Mouse (Mus musculus) MEL (cell line): ENCODE measurements at regions not wholly inside any gene's neighbourhood (a gene's known extent, or its start where the extent isn't known, plus 50 kb on each side); places are given as distances from the start of the nearest gene placed in this dataset.

Source experiments
- CHD2 ChIP-seq: IDR thresholded peaks from 2 replicates; pipeline ENCODE4 v1.6.1; 2011; ENCODE audit warnings: low read length, improper control_type of control experiment
- CTCF ChIP-seq, 3 experiments: IDR thresholded peaks in 2 of 3; conservative IDR thresholded peaks in 1 of 3; 2 replicates each; pipeline ENCODE4 v1.5.1; 2011 to 2012; ENCODE audit warnings: low read length in 3 of 3, low read depth in 2 of 3, mild to moderate bottlenecking in 2 of 3, improper control_type of control experiment in 1 of 3, inconsistent platforms in 1 of 3, mixed read lengths in 1 of 3, moderate library complexity in 1 of 3; ENCODE audit not compliant: control insufficient read depth in 1 of 3, insufficient read depth in 1 of 3, poor library complexity in 1 of 3, severe bottlenecking in 1 of 3
- KAT2A ChIP-seq: conservative IDR thresholded peaks from 2 replicates; pipeline ENCODE4 v1.6.1; 2012; ENCODE audit warnings: low read depth, low read length, improper control_type of control experiment, inconsistent platforms
- MAFK ChIP-seq: IDR thresholded peaks from 2 replicates; pipeline ENCODE4 v1.6.1; 2011; ENCODE audit warnings: low read depth, mild to moderate bottlenecking, low read length, improper control_type of control experiment, borderline replicate concordance
- NELFE ChIP-seq: IDR thresholded peaks from 2 replicates; pipeline ENCODE4 v1.6.1; 2011; ENCODE audit warnings: low read depth, low read length, improper control_type of control experiment
- POLR2A ChIP-seq, 2 experiments: IDR thresholded peaks; 2 replicates each; pipeline ENCODE4 v1.6.1; 2011 to 2012; ENCODE audit warnings: low read length in 2 of 2, mild to moderate bottlenecking in 2 of 2, control low read depth in 1 of 2, improper control_type of control experiment in 1 of 2, low read depth in 1 of 2, moderate library complexity in 1 of 2; ENCODE audit not compliant: control insufficient read depth in 1 of 2, insufficient read depth in 1 of 2, poor library complexity in 1 of 2
- POLR2AphosphoS5 ChIP-seq: IDR thresholded peaks from 2 replicates; pipeline ENCODE4 v1.6.1; 2012; ENCODE audit warnings: low read depth, borderline replicate concordance, mild to moderate bottlenecking, inconsistent platforms, low read length, moderate library complexity, mixed read lengths
- RCOR1 ChIP-seq: IDR thresholded peaks from 2 replicates; pipeline ENCODE4 v1.6.1; 2012; ENCODE audit warnings: low read depth, mild to moderate bottlenecking, inconsistent platforms, low read length, improper control_type of control experiment
- TCF12 ChIP-seq: IDR thresholded peaks from 2 replicates; pipeline ENCODE4 v1.6.1; 2014; ENCODE audit warnings: low read depth, mild to moderate bottlenecking, inconsistent platforms, low read length, improper control_type of control experiment, moderate library complexity
- USF1 ChIP-seq: IDR thresholded peaks from 2 replicates; pipeline ENCODE4 v1.6.1; 2014; ENCODE audit warnings: low read depth, mild to moderate bottlenecking, inconsistent platforms, low read length, improper control_type of control experiment, moderate library complexity
- ZNF384 ChIP-seq: IDR thresholded peaks from 2 replicates; pipeline ENCODE4 v1.6.1; 2012; ENCODE audit warnings: low read depth, mild to moderate bottlenecking, inconsistent platforms, low read length, improper control_type of control experiment

GRCm38 (mm10) chr16:86015336-86015735 is 113.7 kb upstream of the Adamts5 start:
- TF ChIP-seq CTCF (IDR thresholded peaks at IDR 0.05 in 2 of 3, conservative IDR thresholded peaks at IDR 0.05 in 1 of 3; ENCODE audit: control insufficient read depth in 1 of 3, insufficient read depth in 1 of 3, low read depth in 2 of 3, low read length in 3 of 3, poor library complexity in 1 of 3, severe bottlenecking in 1 of 3), result no peak
- TF ChIP-seq ZNF384, result no peak
- TF ChIP-seq CHD2, result no peak
- TF ChIP-seq POLR2AphosphoS5, result no peak
- no peak for TF ChIP-seq NELFE
- no peak for TF ChIP-seq TCF12
- TF ChIP-seq POLR2A (IDR thresholded peaks at IDR 0.05; ENCODE audit: control insufficient read depth in 1 of 2, insufficient read depth in 1 of 2, low read depth in 1 of 2, low read length in 2 of 2, poor library complexity in 1 of 2), result no peak
- TF ChIP-seq RCOR1, result no peak
- no peak for TF ChIP-seq MAFK
- no peak for TF ChIP-seq USF1
- no peak for TF ChIP-seq KAT2A
